Mouse (Mus musculus) small intestine, adult 2 months (tissue): ENCODE measurements around the gene Hdac11. TPM values are rescaled to one million over a fixed set of nuclear protein-coding genes. Genes with fewer than 3 reads are reported as not detected.

Source experiments
- H3K27ac ChIP-seq: fragments of 200-500 bp; 2 replicates; pipeline ENCODE4 v1.5.1; 2012; ENCODE audit warnings: low read depth, low read length, control low read depth, inconsistent platforms; ENCODE audit not compliant: insufficient read depth
- H3K27me3 ChIP-seq: fragments of 200-500 bp; 2 replicates; pipeline ENCODE4 v1.6.1; 2012; ENCODE audit warnings: mild to moderate bottlenecking, moderate library complexity, low read length, inconsistent platforms; ENCODE audit not compliant: control insufficient read depth, insufficient read depth
- H3K36me3 ChIP-seq: fragments of 200-500 bp; 2 replicates; pipeline ENCODE4 v1.6.1; 2012; ENCODE audit warnings: mild to moderate bottlenecking, low read length, control low read depth, inconsistent platforms; ENCODE audit not compliant: control insufficient read depth, insufficient read depth
- H3K4me1 ChIP-seq: fragments of 200-500 bp; 2 replicates; pipeline ENCODE4 v1.6.1; 2012; ENCODE audit warnings: low read length, inconsistent platforms, mixed read lengths; ENCODE audit not compliant: control insufficient read depth, insufficient read depth, insufficient read length
- H3K4me3 ChIP-seq: fragments of 200-500 bp; 2 replicates; pipeline ENCODE4 v1.5.1; 2012; ENCODE audit warnings: low read depth, mild to moderate bottlenecking, control low read depth, inconsistent platforms, low read length, moderate library complexity
- CTCF ChIP-seq: fragments of 200-500 bp; IDR thresholded peaks from 2 replicates; pipeline ENCODE4 v1.5.1; 2012; ENCODE audit warnings: low read depth, mild to moderate bottlenecking, control low read depth, inconsistent platforms, low read length, moderate library complexity, mixed read lengths; ENCODE audit not compliant: insufficient replicate concordance, insufficient read length; ENCODE audit errors: extremely low read depth
- POLR2A ChIP-seq: fragments of 200-500 bp; IDR thresholded peaks from 2 replicates; pipeline ENCODE4 v1.6.1; 2012; ENCODE audit warnings: low read depth, mild to moderate bottlenecking, control low read depth, inconsistent platforms, low read length, moderate library complexity
- WGBS: fragments of 180-500 bp; shearing (Covaris S2); methylation state at CpG from one replicate; pipeline ENCODE4 v1.1.7; 2018; 5-methylcytosine and 5-hydroxymethylcytosine counted together
- polyA plus RNA-seq: library from polyadenylated mRNA; depleted of rRNA; stranded (reverse); fragments of >200 nt; gene quantifications from 2 replicates; pipeline ENCODE4 v1.2.3, GENCODE M21; 2012

The Hdac11 gene
- polyA plus RNA-seq, 1 experiment: 24.0 TPM

DNA sequence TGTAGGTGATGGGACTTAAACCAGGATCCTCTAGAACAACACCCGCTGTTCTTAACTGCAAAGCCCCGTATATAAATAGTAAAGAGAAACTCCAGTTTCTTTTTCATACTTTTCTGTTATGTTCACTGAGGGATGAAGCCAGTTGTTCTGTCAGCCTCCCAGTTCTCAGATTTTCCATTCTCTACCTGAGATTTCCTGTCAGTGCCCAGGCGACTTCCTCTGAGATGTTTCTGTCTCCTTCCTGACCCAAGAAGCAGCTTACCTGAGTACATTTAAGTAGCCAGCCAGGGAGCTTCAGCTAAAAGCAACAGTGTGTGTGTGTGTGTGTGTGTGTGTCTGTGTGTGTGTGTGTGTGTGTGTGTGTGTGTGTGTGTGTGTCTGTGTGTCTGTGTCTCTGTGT lies 33.0 kb upstream of the Hdac11 start:
- Histone ChIP-seq H3K4me3 (no peak overlapping the region), H3K27ac (no peak overlapping the region), H3K36me3 (no peaks in the 10 kb centered on the region), H3K27me3 (no peaks in the 10 kb centered on the region), H3K4me1 (peaks cover 2% of the 10 kb centered on the region; the same call in 1 of the 2 replicates)
- TF ChIP-seq CTCF (no peak), POLR2A (no peak)
- 76% methylated on average over 3 of the region's 3 CpGs for WGBS

DNA sequence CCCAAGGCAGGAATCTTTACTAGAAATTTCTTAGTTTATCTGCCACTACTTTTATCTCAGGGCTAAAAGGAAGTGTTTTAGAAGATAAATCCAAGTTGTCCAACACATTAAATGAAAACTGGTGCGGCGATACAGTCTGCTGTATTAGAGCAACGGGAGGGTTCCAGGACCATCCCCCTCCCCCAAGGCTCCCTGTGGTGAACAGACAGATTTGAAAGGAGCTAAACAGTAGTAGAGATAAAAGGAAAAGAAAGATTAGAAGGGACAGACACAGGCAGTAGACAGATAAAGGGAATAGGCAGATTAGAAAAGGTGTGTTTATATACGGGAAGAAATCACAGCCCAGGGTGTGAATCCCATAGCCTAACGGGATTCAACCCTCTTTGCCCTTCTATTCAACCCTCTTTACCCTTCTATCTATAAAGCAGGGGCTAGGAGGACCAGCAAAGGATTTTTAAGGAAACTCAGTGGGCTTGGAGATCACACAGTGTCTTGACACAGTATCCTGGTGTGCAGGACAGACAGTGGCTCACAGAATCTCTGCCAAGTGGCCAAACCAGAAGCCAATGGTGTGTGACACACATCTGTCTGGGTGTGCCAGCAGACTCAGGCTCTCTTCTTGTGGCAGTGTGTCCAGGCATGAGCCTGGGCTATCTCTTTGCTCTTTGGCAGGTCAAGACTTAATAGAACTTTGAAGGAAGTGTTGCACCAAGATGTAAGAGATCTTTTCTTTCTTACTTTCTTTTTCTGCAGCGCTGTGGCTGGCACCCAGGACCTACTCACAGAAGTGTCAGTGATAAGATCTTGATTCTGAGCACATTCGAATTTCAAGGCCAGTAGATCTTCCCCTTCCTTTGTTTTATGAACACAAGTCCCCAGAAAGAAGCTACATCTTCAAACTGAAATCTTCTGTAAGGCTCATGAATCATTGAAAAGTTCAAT lies 31.9 kb upstream of the Hdac11 start:
- H3K27ac ChIP-seq: no peak overlapping the region
- no peak overlapping the region for H3K4me3 ChIP-seq
- TF ChIP-seq CTCF (no peak), POLR2A (no peak)
- no peaks in the 10 kb centered on the region for H3K36me3 ChIP-seq
- no peaks in the 10 kb centered on the region for H3K27me3 ChIP-seq
- 32% methylated on average over 7 of the region's 7 CpGs for WGBS
- peaks cover 2% of the 10 kb centered on the region; the same call in 1 of the 2 replicates for H3K4me1 ChIP-seq

DNA sequence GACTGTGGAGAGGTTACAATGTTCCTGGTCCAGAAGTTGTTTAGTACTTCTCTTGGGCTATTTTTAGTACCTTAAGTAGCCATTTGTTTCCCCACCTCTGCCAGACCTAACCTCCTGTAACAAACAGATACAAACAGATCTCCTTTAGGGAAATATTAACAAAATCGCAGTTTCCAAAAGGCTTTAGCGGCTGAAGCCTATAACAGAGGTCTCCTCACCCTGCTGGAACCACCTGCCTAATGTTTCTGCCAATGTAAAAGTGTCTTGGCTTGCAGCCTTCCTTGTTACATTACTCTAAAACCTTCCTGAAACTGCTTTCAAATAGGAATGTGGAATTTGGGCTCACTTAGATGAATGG lies 31.3 kb upstream of the Hdac11 start:
- TF ChIP-seq POLR2A (no peak), CTCF (no peak)
- no peak overlapping the region for H3K27ac ChIP-seq
- no peak overlapping the region for H3K4me3 ChIP-seq
- WGBS: 48% methylated on average over 2 of the region's 2 CpGs
- H3K4me1 ChIP-seq: peaks cover 2% of the 10 kb centered on the region; the same call in 1 of the 2 replicates
- H3K27me3 ChIP-seq: no peaks in the 10 kb centered on the region
- H3K36me3 ChIP-seq: no peaks in the 10 kb centered on the region

DNA sequence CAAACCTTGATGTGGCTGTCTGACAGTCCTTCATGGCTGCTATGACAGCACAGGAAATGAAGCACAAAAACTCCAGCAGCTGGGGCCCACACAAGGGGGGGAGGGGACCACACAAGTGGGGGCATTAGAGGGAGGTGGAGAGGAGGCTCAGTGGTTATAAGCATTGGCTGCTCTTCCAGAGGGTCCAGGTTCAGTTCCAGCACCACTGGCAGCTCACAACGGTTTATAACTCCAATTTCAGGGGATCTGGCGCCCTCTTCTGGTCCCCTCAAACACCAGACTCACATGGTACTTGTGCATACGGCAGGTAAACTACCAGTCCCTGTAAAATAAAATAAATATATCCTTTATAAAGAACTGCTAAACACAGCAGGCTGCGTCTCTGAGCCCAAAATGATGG lies 27.5 kb upstream of the Hdac11 start:
- Histone ChIP-seq H3K27ac (no peak overlapping the region), H3K27me3 (no peaks in the 10 kb centered on the region), H3K36me3 (no peaks in the 10 kb centered on the region), H3K4me3 (no peak overlapping the region), H3K4me1 (peaks cover 2% of the 10 kb centered on the region; the same call in 1 of the 2 replicates)
- 58% methylated on average over 4 of the region's 4 CpGs for WGBS
- TF ChIP-seq CTCF (no peak), POLR2A (no peak)

DNA sequence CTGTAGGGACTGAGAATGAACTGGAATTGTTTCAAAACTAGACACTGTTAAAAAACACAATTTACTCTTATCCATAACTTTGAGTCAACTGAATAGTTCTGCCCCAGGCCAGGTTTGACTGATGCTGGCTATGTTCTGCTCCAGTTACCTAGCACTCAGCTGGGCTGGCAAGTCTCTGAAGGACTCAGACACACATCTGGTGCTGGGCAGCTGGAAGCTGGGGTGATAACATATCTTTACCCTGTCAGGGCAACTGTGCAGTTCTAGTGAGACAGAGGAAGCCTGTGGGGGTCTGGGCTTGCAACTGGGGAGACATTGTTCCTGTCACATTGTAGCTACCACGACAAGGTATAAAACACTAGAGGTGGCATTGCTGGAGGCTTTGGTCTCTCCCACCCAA lies 25.6 kb upstream of the Hdac11 start:
- 65% methylated on average over 1 of the region's 1 CpGs for WGBS
- H3K27me3 ChIP-seq: no peaks in the 10 kb centered on the region
- H3K36me3 ChIP-seq: no peaks in the 10 kb centered on the region
- no peak overlapping the region for H3K27ac ChIP-seq
- no peak overlapping the region for H3K4me3 ChIP-seq
- H3K4me1 ChIP-seq: no peaks in the 10 kb centered on the region
- no peak for TF ChIP-seq POLR2A
- TF ChIP-seq CTCF: no peak

DNA sequence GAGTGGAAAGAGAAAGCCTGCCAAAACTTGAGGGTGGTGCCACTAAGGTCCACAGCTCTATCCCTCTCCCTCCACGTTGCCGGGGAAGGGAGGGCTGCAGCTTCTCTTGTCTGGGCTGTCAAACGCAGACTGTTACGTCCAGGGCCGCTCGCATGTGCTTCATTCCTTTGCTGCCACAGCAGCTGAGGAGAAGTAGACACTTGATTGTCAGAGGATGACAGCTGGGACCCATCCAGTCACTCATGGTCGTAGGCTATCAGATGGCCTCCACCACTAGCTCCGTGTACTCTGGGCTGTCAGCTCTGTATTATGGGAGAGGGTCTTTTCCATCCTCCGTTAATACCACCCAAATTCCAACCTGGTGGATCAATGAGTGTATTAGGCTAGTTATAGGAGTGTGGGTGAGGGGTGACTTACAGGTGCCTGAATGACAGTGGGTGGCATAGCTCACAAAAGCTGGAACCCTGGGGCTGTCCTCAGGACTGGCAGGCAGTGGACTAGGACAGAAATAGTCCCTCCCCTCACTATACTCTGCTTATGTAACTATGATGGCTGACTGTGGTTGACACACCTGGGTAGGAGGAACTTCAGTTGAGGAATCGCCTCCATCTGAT lies 19.0 kb upstream of the Hdac11 start:
- H3K4me3 ChIP-seq: no peak overlapping the region
- TF ChIP-seq CTCF: no peak
- TF ChIP-seq POLR2A: no peak
- no peaks in the 10 kb centered on the region for H3K4me1 ChIP-seq
- H3K27me3 ChIP-seq: no peaks in the 10 kb centered on the region
- no peak overlapping the region for H3K27ac ChIP-seq
- WGBS: 69% methylated on average over 10 of the region's 10 CpGs
- no peaks in the 10 kb centered on the region for H3K36me3 ChIP-seq

DNA sequence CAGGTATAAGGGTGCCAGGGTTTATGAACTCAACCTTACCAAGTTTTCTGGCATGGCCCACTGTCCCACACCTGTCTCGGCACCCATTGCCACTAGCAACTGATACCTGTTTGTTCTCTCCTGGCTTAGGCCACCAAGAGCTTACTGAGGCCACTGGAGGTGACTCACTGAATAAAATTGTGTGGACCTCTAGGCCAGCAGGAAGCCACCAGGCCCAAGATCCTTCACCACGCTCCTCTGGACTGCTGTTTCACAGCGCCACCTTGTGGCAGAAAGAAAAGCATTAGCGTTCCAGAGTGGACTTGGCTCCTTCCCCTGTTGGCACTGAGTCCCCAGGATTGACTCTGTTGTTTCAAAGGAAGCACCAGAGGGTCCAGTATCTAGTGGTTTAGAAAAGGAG lies 16.6 kb upstream of the Hdac11 start:
- WGBS: 24% methylated on average over 4 of the region's 4 CpGs
- H3K36me3 ChIP-seq: no peaks in the 10 kb centered on the region
- no peak overlapping the region for H3K27ac ChIP-seq
- peaks cover 4% of the 10 kb centered on the region; the same call in 1 of the 2 replicates for H3K4me1 ChIP-seq
- no peak overlapping the region for H3K4me3 ChIP-seq
- H3K27me3 ChIP-seq: no peaks in the 10 kb centered on the region
- TF ChIP-seq POLR2A: no peak
- TF ChIP-seq CTCF: peak; percentile 94
